Mouse (Mus musculus) midbrain, embryonic 14.5 days (tissue): ENCODE results near the gene Hist1h2bh. TPM values are rescaled to one million over a fixed set of nuclear protein-coding genes. Genes with fewer than 3 reads are reported as not detected.
"Not testable (repeated sequence)": the region's sequence is repeated elsewhere in the genome, so short reads cannot be mapped to it uniquely, and the experiment has no call there.

Experiments used
- ATAC-seq: fragments of 200-750 bp; cut with Nextera tagmentation; 2 replicates; pipeline ENCODE4 v1.8.0; 2017; ENCODE audit warnings: moderate number of reproducible peaks, moderate library complexity; ENCODE audit not compliant: low FRiP score, low TSS enrichment
- DNase-seq: peaks from one replicate; pipeline ENCODE4 v3.0.0-alpha.2; 2015
- H3K27ac ChIP-seq: fragments of 300-500 bp; sonication (generic); replicated peaks from 2 replicates; pipeline ENCODE4 v1.5.1; 2014; ENCODE audit warnings: mild to moderate bottlenecking, low read depth, low read length, moderate library complexity
- H3K27me3 ChIP-seq: fragments of 300-500 bp; sonication (generic); 2 replicates; pipeline ENCODE4 v1.6.1; 2014; ENCODE audit warnings: low read length, control low read depth, mixed read lengths; ENCODE audit not compliant: control insufficient read depth, insufficient read depth
- H3K36me3 ChIP-seq: fragments of 300-500 bp; sonication (generic); 2 replicates; pipeline ENCODE4 v1.6.1; 2014; ENCODE audit warnings: low read length, control low read depth; ENCODE audit not compliant: control insufficient read depth, insufficient read depth
- H3K4me1 ChIP-seq: fragments of 300-500 bp; sonication (generic); 2 replicates; pipeline ENCODE4 v1.6.1; 2014; ENCODE audit warnings: mild to moderate bottlenecking, antibody characterized with exemption, low read length, control low read depth; ENCODE audit not compliant: control insufficient read depth, insufficient read depth
- H3K4me2 ChIP-seq: fragments of 300-500 bp; sonication (generic); 2 replicates; pipeline ENCODE4 v1.6.1; 2014; ENCODE audit warnings: mild to moderate bottlenecking, low read length, moderate library complexity
- H3K4me3 ChIP-seq: fragments of 300-500 bp; sonication (generic); replicated peaks from 2 replicates; pipeline ENCODE4 v1.5.1; 2014; ENCODE audit warnings: low read depth, low read length
- H3K9ac ChIP-seq: fragments of 300-500 bp; sonication (generic); replicated peaks from 2 replicates; pipeline ENCODE4 v1.6.1; 2014; ENCODE audit warnings: mild to moderate bottlenecking, low read length, moderate library complexity
- H3K9me3 ChIP-seq: fragments of 300-500 bp; sonication (generic); 2 replicates; pipeline ENCODE4 v1.6.1; 2016; ENCODE audit warnings: low read length, control low read depth, mixed read lengths; ENCODE audit not compliant: control insufficient read depth
- WGBS: fragments of 180-500 bp; shearing (Covaris S2); extraction: QIAGEN DNeasy Blood & Tissue Kit; methylation state at CpG from one replicate; pipeline ENCODE4 v1.1.7; 2014; 5-methylcytosine and 5-hydroxymethylcytosine counted together
- polyA plus RNA-seq: library from polyadenylated mRNA; unstranded; fragments of >200 nt; fragmentation: Nextera tagmentation; extraction: Ambion mirVana; gene quantifications from 2 replicates; pipeline ENCODE4 v1.2.1, GENCODE M21; 2014

Hist1h2bh gene
- polyA plus RNA-seq, 1 experiment from 2014 or later, result 0.13 TPM

- H3K27me3 ChIP-seq, H3K36me3 ChIP-seq, H3K4me1 ChIP-seq, ATAC-seq, H3K9ac ChIP-seq, H3K9me3 ChIP-seq, DNase-seq: not testable (repeated sequence)
- 1% methylated on average over 11 of the region's 14 CpGs for WGBS
- peak overlapping the region; percentile 85 for H3K4me2 ChIP-seq
- H3K27ac ChIP-seq, result peak overlapping the region; percentile 88
- peak overlapping the region; percentile 45 for H3K4me3 ChIP-seq
Observed at GRCm38 (mm10) chr13:23544787-23545120, 1.6 kb upstream of the Hist1h2bh start.

- peak; percentile 96 for DNase-seq
- under 1% methylated on average over 31 of the region's 45 CpGs for WGBS
- H3K36me3 ChIP-seq, result no peaks in the 10 kb centered on the region
Observed at GRCm38 (mm10) chr13:23543965-23544786, 984 bp upstream of the Hist1h2bh start, which contains the start of gene Hist1h3f. Gene Hist1h3f, plus strand, starts transcription at chr13:23544052.

GRCm38 (mm10) chr13:23542225-23542980, 789 bp downstream of the Hist1h2bh start:
- H3K36me3 ChIP-seq, H3K4me1 ChIP-seq, H3K27me3 ChIP-seq, ATAC-seq, H3K9me3 ChIP-seq, DNase-seq: not testable (repeated sequence)
- Histone ChIP-seq H3K27ac (0 out of 2 replicates have a peak overlapping the region, but pooled peaks have one; percentile 70), H3K4me3 (peak overlapping the region; percentile 39), H3K4me2 (peak overlapping the region; percentile 85), H3K9ac (peak overlapping the region; percentile 27; the same call in 1 of the 2 replicates)
- 2% methylated on average over 3 of the region's 3 CpGs for WGBS

More at GRCm38 (mm10) chr13:23543965-23544786, 984 bp upstream of the Hist1h2bh start, which contains the start of gene Hist1h3f:
- Histone ChIP-seq H3K4me1 (no peaks in the 10 kb centered on the region), H3K27me3 (no peaks in the 10 kb centered on the region), H3K27ac (peak within 1 kb of the TSS; percentile 88), H3K9ac (peak within 1 kb of the TSS; percentile 53; the same call in 1 of the 2 replicates), H3K4me2 (peak within 1 kb of the TSS; percentile 85), H3K9me3 (no peaks in the 10 kb centered on the region), H3K4me3 (peak within 1 kb of the TSS; percentile 45)
- ATAC-seq, result peak; percentile 97

GRCm38 (mm10) chr13:23541497-23541896, 1.7 kb downstream of the Hist1h2bh start:
- no peak for ATAC-seq
- WGBS, result 87% methylated on average over 3 of the region's 3 CpGs

GRCm38 (mm10) chr13:23539821-23540220, 3.4 kb downstream of the Hist1h2bh start:
- H3K36me3 ChIP-seq, H3K27ac ChIP-seq, ATAC-seq, H3K9me3 ChIP-seq, H3K27me3 ChIP-seq, H3K9ac ChIP-seq, DNase-seq, H3K4me1 ChIP-seq, H3K4me2 ChIP-seq, H3K4me3 ChIP-seq: not testable (repeated sequence)
- 79% methylated on average over 1 of the region's 1 CpGs for WGBS

More at GRCm38 (mm10) chr13:23541497-23541896, 1.7 kb downstream of the Hist1h2bh start:
- Histone ChIP-seq H3K4me1 (0 out of 2 replicates have a peak, but pooled peaks cover 7% of the 10 kb centered on the region), H3K27ac (no peak overlapping the region), H3K4me2 (no peak overlapping the region), H3K9me3 (no peaks in the 10 kb centered on the region), H3K27me3 (no peaks in the 10 kb centered on the region), H3K4me3 (no peak overlapping the region), H3K9ac (no peak overlapping the region), H3K36me3 (no peaks in the 10 kb centered on the region)
- no peak for DNase-seq

GRCm38 (mm10) chr13:23538249-23538648, 4.9 kb downstream of the Hist1h2bh start:
- Histone ChIP-seq H3K4me2 (no peak overlapping the region), H3K4me1 (peaks cover 18% of the 10 kb centered on the region), H3K9ac (no peak overlapping the region), H3K4me3 (no peak overlapping the region), H3K36me3 (no peaks in the 10 kb centered on the region), H3K9me3 (no peaks in the 10 kb centered on the region), H3K27me3 (no peaks in the 10 kb centered on the region), H3K27ac (no peak overlapping the region)
- DNase-seq, result no peak
- WGBS, result 80% methylated on average over 5 of the region's 5 CpGs
- ATAC-seq, result no peak

- ATAC-seq, result no peak
- no peak for DNase-seq
- H3K27ac ChIP-seq, result no peak overlapping the region
- H3K4me2 ChIP-seq, result peak overlapping the region; percentile 79
- H3K9me3 ChIP-seq, result no peaks in the 10 kb centered on the region
- H3K4me1 ChIP-seq, result peaks cover 29% of the 10 kb centered on the region
- no peaks in the 10 kb centered on the region for H3K36me3 ChIP-seq
- 77% methylated on average over 3 of the region's 3 CpGs for WGBS
- H3K4me3 ChIP-seq, result no peak overlapping the region
- H3K9ac ChIP-seq, result no peak overlapping the region
- H3K27me3 ChIP-seq, result no peaks in the 10 kb centered on the region
Observed at GRCm38 (mm10) chr13:23537006-23537710, 6.0 kb downstream of the Hist1h2bh start.

- 18% methylated on average over 7 of the region's 7 CpGs for WGBS
- Histone ChIP-seq H3K27ac (no peak overlapping the region), H3K4me3 (peak overlapping the region; percentile 45), H3K36me3 (no peaks in the 10 kb centered on the region), H3K4me2 (peak overlapping the region; percentile 79), H3K27me3 (no peaks in the 10 kb centered on the region), H3K9me3 (no peaks in the 10 kb centered on the region), H3K9ac (no peak overlapping the region), H3K4me1 (peaks cover 33% of the 10 kb centered on the region)
- no peak for ATAC-seq
- no peak for DNase-seq
Observed at GRCm38 (mm10) chr13:23536076-23536822, 6.9 kb downstream of the Hist1h2bh start.
